Mouse (Mus musculus) lung, adult 2 months (tissue): ENCODE data around the gene Traf4.

Experiments used
- CTCF ChIP-seq: fragments of 200-500 bp; IDR thresholded peaks from 2 replicates; pipeline ENCODE4 v1.5.1; 2011; ENCODE audit warnings: mild to moderate bottlenecking, low read length, control low read depth; ENCODE audit not compliant: insufficient read depth
- POLR2A ChIP-seq: fragments of 200-500 bp; IDR thresholded peaks from 2 replicates; pipeline ENCODE4 v1.6.1; 2011; ENCODE audit warnings: low read depth, mild to moderate bottlenecking, control low read depth, low read length, borderline replicate concordance; ENCODE audit errors: extremely low read depth

DNA sequence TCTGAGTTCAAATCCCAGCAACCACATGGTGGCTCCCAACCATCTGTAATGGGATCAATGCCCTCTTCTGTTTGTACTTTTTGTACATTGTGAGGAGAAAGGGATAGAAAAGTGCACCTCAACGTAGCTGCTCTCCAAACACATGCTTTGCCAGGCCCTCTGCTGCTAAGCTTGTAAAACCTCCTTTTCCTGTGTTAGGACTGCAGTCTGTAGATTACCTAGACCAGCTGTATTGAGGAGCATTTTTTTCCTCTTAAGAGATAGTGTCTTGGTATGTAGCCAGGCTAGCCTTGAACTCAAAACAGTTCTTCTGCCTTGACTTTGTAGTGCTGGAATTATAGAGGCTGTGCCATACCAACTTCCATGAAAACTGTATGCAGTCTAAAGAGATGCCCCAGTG, 29.3 kb downstream of the Traf4 start:
- TF ChIP-seq CTCF = no peak
- TF ChIP-seq POLR2A = no peak
